Mouse (Mus musculus): ENCODE measurements at regions not wholly inside any gene's neighbourhood (a gene's known extent, or its start where the extent isn't known, plus 50 kb on each side); places are given as distances from the start of the nearest gene placed in this dataset.

DNA sequence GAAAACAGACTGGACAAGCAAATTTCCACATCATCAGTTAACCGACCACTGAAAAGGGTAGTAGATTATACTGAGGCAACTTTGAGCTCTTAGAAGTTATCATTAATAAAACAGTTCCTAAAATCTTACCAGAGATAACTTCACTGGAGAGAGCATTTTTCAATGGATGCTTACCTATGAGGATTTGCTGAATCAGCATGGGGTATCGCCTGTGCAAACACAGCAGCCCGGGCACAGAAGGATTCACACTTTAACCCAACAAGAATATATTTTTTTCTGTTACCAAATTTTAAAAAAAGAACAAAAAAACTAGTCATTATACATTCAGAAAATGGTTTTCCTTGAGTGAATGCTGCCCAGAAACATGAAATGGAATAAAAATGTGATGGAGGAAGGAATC is 2742.0 kb upstream of the 5930422O12Rik start:
- Histone ChIP-seq H3K4me3 (replicated peaks in 1 of 3; ENCODE audit: low read depth in 2 of 3, low read length in 2 of 3, poor library complexity in 1 of 3) (no peak overlapping the region), H3K27ac (ENCODE audit: insufficient read depth, low read depth) (no peak overlapping the region), H3K9me3 (replicated peaks; ENCODE audit: low read length) (no peaks in the 10 kb centered on the region), H3K79me2 (replicated peaks; ENCODE audit: control insufficient read depth, extremely low read depth, insufficient read depth, poor library complexity, severe bottlenecking) (no peaks in the 10 kb centered on the region), H3K9ac (ENCODE audit: insufficient read depth, low read depth) (no peak overlapping the region), H3K4me2 (ENCODE audit: insufficient read depth, low read depth, poor library complexity, severe bottlenecking) (no peak overlapping the region), H3K36me3 (replicated peaks in 1 of 2; ENCODE audit: control insufficient read depth in 1 of 2, insufficient read depth in 1 of 2, low read length in 1 of 2) (no peaks in the 10 kb centered on the region), H3K4me1 (ENCODE audit: control insufficient read depth in 1 of 2, insufficient read depth in 2 of 2) (no peaks in the 10 kb centered on the region), H3K27me3 (replicated peaks) (no peaks in the 10 kb centered on the region)
- in situ Hi-C loops (cut with MboI; ENCODE audit: low pct_ligation_motif_present, low pct_unique_long_range_greater_than_20kb, low sequenced_read_pairs) = no loop called here
- TF ChIP-seq ELF1 (IDR thresholded peaks at IDR 0.05; ENCODE audit: low read depth, low read length) (no peak), MAFK (IDR thresholded peaks at IDR 0.05; ENCODE audit: insufficient replicate concordance, low read length) (peak; percentile 62; the same call in 1 of the 2 replicates)
- no peak for DNase-seq (ENCODE audit: extremely low read depth)
- dilution Hi-C loops (cut with MboI; ENCODE audit: extremely low pct_ligation_motif_present, extremely low pct_unique_long_range_greater_than_20kb, low sequenced_read_pairs) = no loop called here

GRCm38 (mm10) chr8:30694126-30694525 is 2734.4 kb upstream of the 5930422O12Rik start:
- H3K79me2 ChIP-seq (replicated peaks; ENCODE audit: control insufficient read depth, extremely low read depth, insufficient read depth, poor library complexity, severe bottlenecking) = no peaks in the 10 kb centered on the region
- no peak overlapping the region for H3K9ac ChIP-seq (ENCODE audit: insufficient read depth, low read depth)
- no peaks in the 10 kb centered on the region for H3K36me3 ChIP-seq (replicated peaks in 1 of 2; ENCODE audit: control insufficient read depth in 1 of 2, insufficient read depth in 1 of 2, low read length in 1 of 2)
- no peak overlapping the region for H3K4me2 ChIP-seq (ENCODE audit: insufficient read depth, low read depth, poor library complexity, severe bottlenecking)
- H3K27ac ChIP-seq (ENCODE audit: insufficient read depth, low read depth) = no peak overlapping the region
- H3K27me3 ChIP-seq (replicated peaks) = no peaks in the 10 kb centered on the region
- DNase-seq (ENCODE audit: extremely low read depth) = no peak
- H3K9me3 ChIP-seq (replicated peaks; ENCODE audit: low read length) = no peaks in the 10 kb centered on the region
- TF ChIP-seq ETS1 (conservative IDR thresholded peaks at IDR 0.05; ENCODE audit: low read depth, low read length) = no peak
- no peak for TF ChIP-seq RAD21 (IDR thresholded peaks at IDR 0.05; ENCODE audit: low read depth, low read length)
- no peak for TF ChIP-seq TCF12 (IDR thresholded peaks at IDR 0.05; ENCODE audit: low read depth, low read length)
- H3K4me3 ChIP-seq (replicated peaks in 1 of 3; ENCODE audit: low read depth in 2 of 3, low read length in 2 of 3, poor library complexity in 1 of 3) = no peak overlapping the region
- dilution Hi-C loops (cut with MboI; ENCODE audit: extremely low pct_ligation_motif_present, extremely low pct_unique_long_range_greater_than_20kb, low sequenced_read_pairs) (no loop called here), in situ Hi-C loops (cut with MboI; ENCODE audit: low pct_ligation_motif_present, low pct_unique_long_range_greater_than_20kb, low sequenced_read_pairs) (no loop called here)
- no peaks in the 10 kb centered on the region for H3K4me1 ChIP-seq (ENCODE audit: control insufficient read depth in 1 of 2, insufficient read depth in 2 of 2)

DNA sequence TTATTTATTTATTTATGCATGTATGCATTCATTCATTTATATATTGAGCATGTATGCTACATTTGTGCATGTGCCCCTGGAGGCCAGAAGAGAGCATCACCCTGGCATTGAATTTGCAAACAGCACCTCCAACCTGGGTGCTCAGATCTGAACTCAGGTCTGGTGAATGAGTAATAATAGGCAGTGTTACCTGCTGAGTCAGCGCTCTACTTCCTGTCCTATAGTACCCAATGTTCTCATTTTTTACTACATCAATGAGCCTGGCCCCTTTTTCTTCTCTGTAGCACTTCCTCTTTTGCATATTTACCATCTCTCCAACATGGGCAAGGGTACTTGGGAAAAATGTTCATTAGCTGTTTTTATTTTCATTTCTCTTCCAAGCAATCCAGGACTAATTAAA is 2711.9 kb upstream of the 5930422O12Rik start:
- TF ChIP-seq MAFK (IDR thresholded peaks at IDR 0.05; ENCODE audit: insufficient replicate concordance, low read length) = peak; percentile 75
- TF ChIP-seq MEF2A (IDR thresholded peaks at IDR 0.05; ENCODE audit: borderline replicate concordance, low read depth, low read length) = no peak
- peak; percentile 32 for DNase-seq (ENCODE audit: extremely low read depth)
- H3K27ac ChIP-seq (ENCODE audit: insufficient read depth, low read depth) = no peak overlapping the region

GRCm38 (mm10) chr8:30730366-30730765 is 2698.1 kb upstream of the 5930422O12Rik start:
- Histone ChIP-seq H3K4me1 (ENCODE audit: control insufficient read depth in 1 of 2, insufficient read depth in 2 of 2) (no peaks in the 10 kb centered on the region), H3K36me3 (replicated peaks in 1 of 2; ENCODE audit: control insufficient read depth in 1 of 2, insufficient read depth in 1 of 2, low read length in 1 of 2) (no peaks in the 10 kb centered on the region), H3K79me2 (replicated peaks; ENCODE audit: control insufficient read depth, extremely low read depth, insufficient read depth, poor library complexity, severe bottlenecking) (no peaks in the 10 kb centered on the region), H3K27ac (ENCODE audit: insufficient read depth, low read depth) (no peak overlapping the region), H3K4me3 (replicated peaks in 1 of 3; ENCODE audit: low read depth in 2 of 3, low read length in 2 of 3, poor library complexity in 1 of 3) (no peak overlapping the region), H3K9me3 (replicated peaks; ENCODE audit: low read length) (peaks cover 5% of the 10 kb centered on the region), H3K9ac (ENCODE audit: insufficient read depth, low read depth) (no peak overlapping the region), H3K27me3 (replicated peaks) (no peaks in the 10 kb centered on the region), H3K4me2 (ENCODE audit: insufficient read depth, low read depth, poor library complexity, severe bottlenecking) (no peak overlapping the region)
- no peak for DNase-seq (ENCODE audit: extremely low read depth)
- dilution Hi-C loops (cut with MboI; ENCODE audit: extremely low pct_ligation_motif_present, extremely low pct_unique_long_range_greater_than_20kb, low sequenced_read_pairs) = no loop called here
- in situ Hi-C loops (cut with MboI; ENCODE audit: low pct_ligation_motif_present, low pct_unique_long_range_greater_than_20kb, low sequenced_read_pairs) = no loop called here
- TF ChIP-seq TBP (conservative IDR thresholded peaks at IDR 0.05; ENCODE audit: low read depth, low read length) (no peak), RCOR1 (conservative IDR thresholded peaks at IDR 0.05; ENCODE audit: low read depth, low read length) (no peak), SMC3 (IDR thresholded peaks at IDR 0.05; ENCODE audit: low read depth, low read length) (no peak), ZNF384 (IDR thresholded peaks at IDR 0.05; ENCODE audit: low read depth, low read length) (no peak), UBTF (IDR thresholded peaks at IDR 0.05; ENCODE audit: low read depth, low read length) (no peak), SIN3A (IDR thresholded peaks at IDR 0.05; ENCODE audit: low read length) (no peak), CHD2 (IDR thresholded peaks at IDR 0.05; ENCODE audit: low read length) (no peak), USF1 (IDR thresholded peaks at IDR 0.05; ENCODE audit: low read depth, low read length) (no peak), KAT2A (IDR thresholded peaks at IDR 0.05; ENCODE audit: insufficient replicate concordance, low read length) (no peak), ZMIZ1 (IDR thresholded peaks at IDR 0.05; ENCODE audit: low read depth, low read length) (no peak), MAX (IDR thresholded peaks at IDR 0.05; ENCODE audit: low read length) (no peak), ZC3H11A (IDR thresholded peaks at IDR 0.05; ENCODE audit: low read depth, low read length) (no peak), JUND (conservative IDR thresholded peaks at IDR 0.05; ENCODE audit: low read depth, low read length) (no peak), EP300 (IDR thresholded peaks at IDR 0.05; ENCODE audit: low read length) (no peak)

More for the DNA sequence above, 2711.9 kb upstream of the 5930422O12Rik start:
- Histone ChIP-seq H3K4me1 (ENCODE audit: control insufficient read depth in 1 of 2, insufficient read depth in 2 of 2) (peaks cover 0 to 3% of the 10 kb centered on the region in 2 experiments; a peak in 1 of 4 replicates), H3K79me2 (replicated peaks; ENCODE audit: control insufficient read depth, extremely low read depth, insufficient read depth, poor library complexity, severe bottlenecking) (no peaks in the 10 kb centered on the region), H3K36me3 (replicated peaks in 1 of 2; ENCODE audit: control insufficient read depth in 1 of 2, insufficient read depth in 1 of 2, low read length in 1 of 2) (no peaks in the 10 kb centered on the region), H3K27me3 (replicated peaks) (no peaks in the 10 kb centered on the region), H3K9ac (ENCODE audit: insufficient read depth, low read depth) (no peak overlapping the region), H3K4me3 (replicated peaks in 1 of 3; ENCODE audit: low read depth in 2 of 3, low read length in 2 of 3, poor library complexity in 1 of 3) (no peak overlapping the region), H3K4me2 (ENCODE audit: insufficient read depth, low read depth, poor library complexity, severe bottlenecking) (no peak overlapping the region), H3K9me3 (replicated peaks; ENCODE audit: low read length) (no peaks in the 10 kb centered on the region)
- dilution Hi-C loops (cut with MboI; ENCODE audit: extremely low pct_ligation_motif_present, extremely low pct_unique_long_range_greater_than_20kb, low sequenced_read_pairs) = no loop called here
- in situ Hi-C loops (cut with MboI; ENCODE audit: low pct_ligation_motif_present, low pct_unique_long_range_greater_than_20kb, low sequenced_read_pairs) = no loop called here
